Mouse (Mus musculus) liver, embryonic 15.5 days (tissue): ENCODE measurements around the gene Clgn. TPM values are rescaled to one million over a fixed set of nuclear protein-coding genes. Genes with fewer than 3 reads are reported as not detected.

Experiments
- ATAC-seq: fragments of 200-750 bp; cut with Nextera tagmentation; 2 replicates; pipeline ENCODE4 v1.8.0; 2017; ENCODE audit warnings: moderate number of reproducible peaks, mild to moderate bottlenecking, moderate library complexity; ENCODE audit not compliant: insufficient read depth
- H3K27ac ChIP-seq: fragments of 300-500 bp; sonication (generic); replicated peaks from 2 replicates; pipeline ENCODE4 v1.5.1; 2015; ENCODE audit warnings: mild to moderate bottlenecking, inconsistent platforms
- H3K27me3 ChIP-seq: fragments of 300-500 bp; sonication (generic); 2 replicates; pipeline ENCODE4 v1.6.1; 2015; ENCODE audit warnings: mild to moderate bottlenecking, inconsistent platforms
- H3K36me3 ChIP-seq: fragments of 300-500 bp; sonication (generic); replicated peaks from 2 replicates; pipeline ENCODE4 v1.6.1; 2015; ENCODE audit warnings: moderate library complexity, mild to moderate bottlenecking, inconsistent platforms
- H3K4me1 ChIP-seq: fragments of 300-500 bp; sonication (generic); replicated peaks from 2 replicates; pipeline ENCODE4 v1.6.1; 2015; ENCODE audit warnings: inconsistent platforms
- H3K4me2 ChIP-seq: fragments of 300-500 bp; sonication (generic); 2 replicates; pipeline ENCODE4 v1.6.1; 2015; ENCODE audit warnings: moderate library complexity, mild to moderate bottlenecking, inconsistent platforms
- H3K4me3 ChIP-seq: fragments of 300-500 bp; sonication (generic); replicated peaks from 2 replicates; pipeline ENCODE4 v1.5.1; 2015; ENCODE audit warnings: mild to moderate bottlenecking, inconsistent platforms
- H3K9ac ChIP-seq: fragments of 300-500 bp; sonication (generic); 2 replicates; pipeline ENCODE4 v1.6.1; 2015; ENCODE audit warnings: moderate library complexity, mild to moderate bottlenecking, inconsistent platforms
- H3K9me3 ChIP-seq: fragments of 300-500 bp; sonication (generic); replicated peaks from 2 replicates; pipeline ENCODE4 v1.6.1; 2016; ENCODE audit warnings: inconsistent platforms
- WGBS: fragments of 180-500 bp; shearing (Covaris S2); methylation state at CpG from one replicate; pipeline ENCODE4 v1.1.7; 2015; ENCODE audit warnings: mixed read lengths; ENCODE audit not compliant: insufficient replicate concordance; 5-methylcytosine and 5-hydroxymethylcytosine counted together
- polyA plus RNA-seq: library from polyadenylated mRNA; unstranded; fragments of >200 nt; fragmentation: Nextera tagmentation; extraction: Ambion mirVana; gene quantifications from 2 replicates; pipeline ENCODE4 v1.2.1, GENCODE M21; 2015

Gene Clgn
- polyA plus RNA-seq = 0.22 and 0.28 TPM in 2 replicates

DNA sequence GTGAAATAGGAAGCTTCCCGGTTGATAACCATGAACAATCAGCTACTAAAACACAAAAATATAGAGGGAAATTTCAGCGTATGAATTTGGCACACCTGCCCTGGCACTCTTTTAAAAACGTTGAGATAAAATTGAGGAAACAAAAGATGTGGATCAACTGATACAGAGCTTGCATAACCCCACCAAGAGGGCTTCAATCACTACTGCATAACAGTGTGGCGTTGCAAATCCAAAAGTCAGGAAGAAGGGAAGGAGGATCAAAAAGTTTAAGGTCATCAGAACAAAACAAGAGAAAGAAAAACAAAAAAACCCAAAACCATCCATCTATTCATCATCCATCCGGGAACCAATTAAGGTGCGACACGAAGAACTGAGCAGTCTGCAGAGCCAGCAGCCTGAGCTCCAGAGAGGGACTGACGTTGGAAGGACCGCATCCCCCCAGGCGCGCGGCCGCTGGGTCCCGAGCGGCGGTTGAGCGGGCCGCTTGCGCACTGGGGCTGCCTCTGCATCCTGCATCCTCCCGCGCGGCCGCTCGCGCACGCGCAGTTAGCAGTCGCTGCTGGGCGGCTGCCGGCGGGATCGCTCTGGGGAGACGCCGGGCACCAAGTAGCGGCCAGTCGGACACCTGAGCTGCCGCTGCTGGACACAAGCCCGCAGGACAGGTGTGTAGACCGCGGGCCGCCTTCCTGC is at the start of gene Clgn:
TSS of gene Clgn (plus strand) at position 552 of the 690 bp plus-strand sequence.
- Histone ChIP-seq H3K36me3 (no peaks in the 10 kb centered on the region), H3K9me3 (no peaks in the 10 kb centered on the region), H3K4me3 (peak within 1 kb of the TSS; percentile 50), H3K4me2 (peak within 1 kb of the TSS; percentile 73), H3K27ac (no peak within 1 kb of the TSS), H3K9ac (no peak within 1 kb of the TSS), H3K4me1 (peaks cover 13% of the 10 kb centered on the region), H3K27me3 (peaks cover 69% of the 10 kb centered on the region)
- WGBS = 3% methylated on average over 41 of the region's 41 CpGs
- 0 out of 2 replicates have a peak, but pooled peaks have one; percentile 25 for ATAC-seq

DNA sequence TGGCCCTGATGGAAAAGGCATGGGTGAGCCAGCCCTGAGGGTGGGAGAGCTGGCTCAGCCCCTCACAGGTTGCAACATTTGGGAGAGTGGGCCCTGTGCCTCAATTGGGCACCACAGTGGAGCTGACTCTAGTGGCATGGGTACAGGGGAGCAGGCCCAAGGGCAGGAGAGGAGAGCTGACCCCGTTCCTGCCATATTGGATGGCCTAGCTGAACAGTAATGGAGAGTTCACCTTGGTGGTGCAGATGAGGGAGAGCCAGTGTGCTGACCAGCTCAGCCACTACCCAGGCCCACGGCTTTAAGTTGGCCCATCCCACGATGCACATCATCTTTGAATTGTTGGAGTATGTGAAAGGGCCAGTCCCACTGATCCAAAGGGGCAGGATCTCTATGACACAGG is 47.6 kb upstream of the Clgn start:
- ATAC-seq = no peak
- Histone ChIP-seq H3K9me3 (no peaks in the 10 kb centered on the region), H3K4me1 (no peaks in the 10 kb centered on the region), H3K36me3 (no peaks in the 10 kb centered on the region), H3K4me2 (no peak overlapping the region), H3K4me3 (no peak overlapping the region), H3K27ac (no peak overlapping the region), H3K9ac (no peak overlapping the region), H3K27me3 (no peaks in the 10 kb centered on the region)
- 64% methylated on average over 3 of the region's 3 CpGs for WGBS

DNA sequence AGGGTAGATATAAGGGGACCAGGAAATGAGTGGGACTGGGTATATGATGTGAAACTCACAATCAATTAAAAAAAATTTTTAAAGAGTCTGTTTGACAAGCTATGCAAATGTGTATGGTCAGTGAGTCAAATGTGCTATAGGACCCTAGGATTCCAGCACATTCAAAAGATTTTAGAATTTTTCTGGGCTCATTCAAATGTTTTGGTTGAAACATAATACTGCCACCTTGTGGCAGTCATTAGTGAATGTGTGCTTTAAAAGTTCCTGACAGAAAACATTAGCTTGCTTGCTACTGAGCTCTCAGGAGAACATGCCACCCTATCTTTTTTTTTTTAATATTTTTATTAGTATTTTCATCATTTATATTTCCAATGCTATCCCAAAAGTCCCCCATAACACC is 47.0 kb upstream of the Clgn start:
- H3K36me3 ChIP-seq = no peaks in the 10 kb centered on the region
- H3K4me3 ChIP-seq = no peak overlapping the region
- no peak overlapping the region for H3K9ac ChIP-seq
- no peaks in the 10 kb centered on the region for H3K4me1 ChIP-seq
- H3K4me2 ChIP-seq = no peak overlapping the region
- ATAC-seq = no peak
- no peaks in the 10 kb centered on the region for H3K9me3 ChIP-seq
- no peaks in the 10 kb centered on the region for H3K27me3 ChIP-seq
- no peak overlapping the region for H3K27ac ChIP-seq

DNA sequence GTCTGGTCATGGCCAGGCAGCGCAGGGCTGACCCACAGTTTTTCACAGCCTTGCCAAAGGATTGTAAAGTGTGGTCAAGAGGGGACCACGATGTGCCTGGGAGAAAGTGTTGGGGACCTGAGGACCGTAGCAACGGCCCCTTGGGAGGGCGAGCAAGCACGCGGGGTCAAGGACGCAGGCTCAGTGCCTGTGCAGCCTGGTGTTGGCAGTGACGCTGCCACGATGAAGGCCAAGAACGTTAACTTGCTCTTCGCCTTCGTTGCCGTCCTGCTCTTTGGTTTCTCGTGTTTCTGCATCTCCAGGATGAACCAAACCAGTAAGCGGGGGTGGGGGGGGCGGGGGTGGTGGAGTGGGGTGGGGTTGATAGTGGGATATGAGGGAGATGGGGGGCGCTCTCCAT is 41.4 kb upstream of the Clgn start, which contains the start of gene Mgat4d:
TSS of gene Mgat4d (plus strand) at position 209 of the 400 bp plus-strand sequence.
- no peak within 1 kb of the TSS for H3K4me3 ChIP-seq
- H3K9ac ChIP-seq = no peak within 1 kb of the TSS
- H3K27me3 ChIP-seq = no peaks in the 10 kb centered on the region
- H3K9me3 ChIP-seq = no peaks in the 10 kb centered on the region
- no peaks in the 10 kb centered on the region for H3K4me1 ChIP-seq
- no peak within 1 kb of the TSS for H3K4me2 ChIP-seq
- no peak for ATAC-seq
- no peaks in the 10 kb centered on the region for H3K36me3 ChIP-seq
- H3K27ac ChIP-seq = no peak within 1 kb of the TSS
- 64% methylated on average over 18 of the region's 18 CpGs for WGBS

DNA sequence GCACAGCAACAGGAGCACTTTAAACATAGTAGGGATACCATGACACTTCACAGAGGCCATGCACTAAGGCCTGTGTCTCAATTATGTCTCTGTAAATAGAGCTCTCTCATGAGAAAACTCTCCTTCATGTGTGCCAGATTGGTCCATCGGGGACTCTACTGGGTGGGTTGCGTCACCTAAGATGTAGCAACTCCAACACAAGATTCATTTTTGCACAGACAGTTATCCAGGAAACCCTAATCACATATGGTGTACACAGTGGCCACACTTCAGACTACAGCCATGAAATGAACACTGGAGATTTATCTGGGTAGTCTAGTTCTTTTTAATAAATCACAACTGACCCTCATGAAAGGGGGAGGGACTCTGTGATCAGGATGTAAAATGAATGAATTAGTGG is 38.4 kb upstream of the Clgn start:
- H3K9me3 ChIP-seq = no peaks in the 10 kb centered on the region
- no peaks in the 10 kb centered on the region for H3K4me1 ChIP-seq
- no peaks in the 10 kb centered on the region for H3K27me3 ChIP-seq
- no peak overlapping the region for H3K4me2 ChIP-seq
- H3K9ac ChIP-seq = no peak overlapping the region
- no peak overlapping the region for H3K4me3 ChIP-seq
- no peaks in the 10 kb centered on the region for H3K36me3 ChIP-seq
- H3K27ac ChIP-seq = no peak overlapping the region
- WGBS = 81% methylated on average over 2 of the region's 2 CpGs
- no peak for ATAC-seq

DNA sequence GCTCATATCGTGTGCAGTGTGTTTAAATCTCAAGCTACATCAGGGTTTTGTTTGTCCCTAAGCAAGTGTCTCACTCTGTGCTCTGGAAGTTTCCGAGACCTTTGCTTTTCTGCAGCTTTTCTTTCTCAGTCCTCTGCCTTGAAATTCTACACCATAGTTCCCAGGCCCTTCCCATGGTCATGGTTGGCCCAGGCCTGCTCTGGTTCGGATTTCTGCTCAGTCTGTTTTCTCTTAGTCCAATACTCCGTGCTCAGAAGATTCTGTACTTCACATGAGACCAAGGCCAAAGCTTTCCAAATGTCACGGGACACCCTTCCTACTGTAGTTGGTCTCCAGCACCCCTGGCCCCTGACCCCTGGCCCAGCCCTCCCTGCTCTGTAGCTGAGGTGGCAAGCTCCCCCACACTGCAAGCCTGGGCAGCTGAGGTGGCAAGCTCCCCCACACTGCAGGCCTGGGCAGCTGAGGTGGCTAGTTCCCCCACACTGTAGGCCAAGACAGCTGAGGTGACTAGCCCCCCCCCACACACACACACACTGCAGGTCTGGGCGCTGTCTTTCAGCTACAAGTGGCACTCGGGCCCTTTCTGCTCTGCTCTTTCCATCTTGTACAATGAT is 26.4 kb upstream of the Clgn start:
- no peak overlapping the region for H3K9ac ChIP-seq
- H3K27ac ChIP-seq = no peak overlapping the region
- 61% methylated on average over 7 of the region's 7 CpGs for WGBS
- no peaks in the 10 kb centered on the region for H3K4me1 ChIP-seq
- no peak overlapping the region for H3K4me2 ChIP-seq
- H3K4me3 ChIP-seq = no peak overlapping the region
- H3K9me3 ChIP-seq = no peaks in the 10 kb centered on the region
- no peaks in the 10 kb centered on the region for H3K36me3 ChIP-seq
- ATAC-seq = no peak
- H3K27me3 ChIP-seq = no peaks in the 10 kb centered on the region

DNA sequence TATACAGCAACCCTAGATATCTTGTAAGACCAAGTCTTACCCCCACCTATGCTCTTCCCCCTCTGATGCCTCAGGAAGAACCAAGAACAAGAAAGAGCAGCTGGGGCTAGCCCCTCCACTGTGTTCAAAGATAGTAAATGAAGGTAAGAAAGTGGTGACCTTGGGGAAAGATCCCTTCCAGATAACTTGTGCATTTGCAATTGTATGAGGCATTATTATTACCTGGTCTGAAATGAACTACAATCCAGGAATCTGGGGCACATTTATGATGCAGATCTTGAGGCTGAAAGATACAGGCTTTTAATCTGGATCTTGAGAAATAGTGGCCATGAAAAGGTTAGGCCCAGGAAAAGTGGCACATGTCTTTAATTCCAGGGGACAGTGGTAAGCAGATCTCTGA is 12.4 kb upstream of the Clgn start:
- H3K4me1 ChIP-seq = 0 out of 2 replicates have a peak, but pooled peaks cover 3% of the 10 kb centered on the region

DNA sequence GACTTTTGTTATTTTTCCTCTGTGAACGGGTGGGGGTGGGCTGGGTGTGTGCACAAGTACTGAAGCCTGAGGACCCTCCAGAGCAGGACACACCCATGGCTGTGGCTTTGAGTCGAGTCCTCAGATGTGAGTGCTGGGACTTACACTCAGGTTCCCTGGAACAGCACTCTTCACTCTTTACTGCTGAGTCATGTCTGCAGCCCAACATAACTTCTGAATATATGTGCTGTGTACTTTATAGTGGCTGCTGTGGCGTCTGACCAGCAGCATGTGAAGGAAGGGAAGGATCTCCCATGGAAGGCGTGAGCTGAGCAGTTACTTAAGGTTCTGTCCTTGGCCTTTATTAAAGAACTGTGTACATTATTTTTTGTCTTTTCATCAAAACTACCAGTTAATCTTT is 9.5 kb upstream of the Clgn start:
- no peaks in the 10 kb centered on the region for H3K9me3 ChIP-seq
- no peak overlapping the region for H3K27ac ChIP-seq
- H3K27me3 ChIP-seq = peaks cover 11% of the 10 kb centered on the region; the same call in 1 of the 2 replicates
- no peaks in the 10 kb centered on the region for H3K36me3 ChIP-seq
- H3K9ac ChIP-seq = no peak overlapping the region
- 0 out of 2 replicates have a peak, but pooled peaks cover 3% of the 10 kb centered on the region for H3K4me1 ChIP-seq
- H3K4me3 ChIP-seq = no peak overlapping the region
- ATAC-seq = no peak
- H3K4me2 ChIP-seq = no peak overlapping the region
- WGBS = 34% methylated on average over 4 of the region's 4 CpGs

More for the DNA sequence above, 12.4 kb upstream of the Clgn start:
- no peaks in the 10 kb centered on the region for H3K9me3 ChIP-seq
- ATAC-seq = no peak
- no peak overlapping the region for H3K4me2 ChIP-seq
- H3K9ac ChIP-seq = no peak overlapping the region
- no peak overlapping the region for H3K4me3 ChIP-seq
- no peak overlapping the region for H3K27ac ChIP-seq
- H3K27me3 ChIP-seq = no peaks in the 10 kb centered on the region
- H3K36me3 ChIP-seq = no peaks in the 10 kb centered on the region

DNA sequence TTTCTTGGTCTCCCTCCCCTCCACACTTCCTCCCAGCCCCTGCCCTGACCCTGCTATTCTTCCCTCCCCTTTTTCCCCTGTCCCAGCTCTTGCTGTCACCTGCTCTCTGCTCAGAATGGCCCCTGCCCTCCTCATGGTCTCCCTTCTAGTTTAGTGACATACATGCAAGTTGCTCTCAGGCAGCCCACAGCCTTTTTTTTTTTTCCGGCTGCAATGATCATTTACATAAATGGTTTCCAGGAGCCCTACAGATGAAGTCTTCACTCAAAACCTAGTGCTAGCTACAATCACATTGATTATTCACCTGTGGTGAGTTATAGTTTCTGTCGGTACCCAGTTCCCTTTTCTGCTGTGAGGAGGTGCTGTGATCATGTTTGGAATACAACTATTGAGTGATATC is 8.7 kb upstream of the Clgn start:
- H3K9me3 ChIP-seq = no peaks in the 10 kb centered on the region
- H3K27ac ChIP-seq = no peak overlapping the region

DNA sequence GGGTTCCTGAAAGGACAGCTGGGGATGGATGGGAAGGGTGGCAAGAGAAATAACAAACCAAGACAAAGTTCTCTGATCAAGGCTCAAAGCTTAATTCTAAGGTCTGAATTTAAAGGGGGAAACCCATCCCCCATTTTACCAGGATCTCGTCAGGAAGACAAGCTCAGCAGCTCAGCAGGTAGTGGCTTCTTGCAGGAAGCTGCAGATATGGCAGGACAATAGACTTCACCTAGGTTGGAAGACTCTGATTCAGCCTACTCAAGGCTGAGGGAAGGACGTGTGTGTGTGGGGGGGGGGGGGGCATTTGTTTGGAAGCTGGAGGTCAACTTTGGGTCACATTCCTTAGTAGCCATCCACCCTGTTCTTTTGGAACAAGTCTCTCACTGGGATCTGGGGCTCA is 6.8 kb upstream of the Clgn start:
- H3K9ac ChIP-seq = no peak overlapping the region
- H3K4me3 ChIP-seq = no peak overlapping the region
- peaks cover 29% of the 10 kb centered on the region for H3K27me3 ChIP-seq
- 0 out of 2 replicates have a peak, but pooled peaks cover 3% of the 10 kb centered on the region for H3K4me1 ChIP-seq
- H3K36me3 ChIP-seq = no peaks in the 10 kb centered on the region
- no peak overlapping the region for H3K27ac ChIP-seq
- no peak overlapping the region for H3K4me2 ChIP-seq
- H3K9me3 ChIP-seq = no peaks in the 10 kb centered on the region
- 16% methylated on average over 2 of the region's 2 CpGs for WGBS
- no peak for ATAC-seq

More for the DNA sequence above, 8.7 kb upstream of the Clgn start:
- 0 out of 2 replicates have a peak, but pooled peaks cover 3% of the 10 kb centered on the region for H3K4me1 ChIP-seq
- H3K4me3 ChIP-seq = no peak overlapping the region
- no peaks in the 10 kb centered on the region for H3K36me3 ChIP-seq
- H3K4me2 ChIP-seq = no peak overlapping the region
- WGBS = 67% methylated on average over 2 of the region's 2 CpGs
- no peak for ATAC-seq
- H3K27me3 ChIP-seq = peaks cover 12% of the 10 kb centered on the region; the same call in 1 of the 2 replicates
- no peak overlapping the region for H3K9ac ChIP-seq

DNA sequence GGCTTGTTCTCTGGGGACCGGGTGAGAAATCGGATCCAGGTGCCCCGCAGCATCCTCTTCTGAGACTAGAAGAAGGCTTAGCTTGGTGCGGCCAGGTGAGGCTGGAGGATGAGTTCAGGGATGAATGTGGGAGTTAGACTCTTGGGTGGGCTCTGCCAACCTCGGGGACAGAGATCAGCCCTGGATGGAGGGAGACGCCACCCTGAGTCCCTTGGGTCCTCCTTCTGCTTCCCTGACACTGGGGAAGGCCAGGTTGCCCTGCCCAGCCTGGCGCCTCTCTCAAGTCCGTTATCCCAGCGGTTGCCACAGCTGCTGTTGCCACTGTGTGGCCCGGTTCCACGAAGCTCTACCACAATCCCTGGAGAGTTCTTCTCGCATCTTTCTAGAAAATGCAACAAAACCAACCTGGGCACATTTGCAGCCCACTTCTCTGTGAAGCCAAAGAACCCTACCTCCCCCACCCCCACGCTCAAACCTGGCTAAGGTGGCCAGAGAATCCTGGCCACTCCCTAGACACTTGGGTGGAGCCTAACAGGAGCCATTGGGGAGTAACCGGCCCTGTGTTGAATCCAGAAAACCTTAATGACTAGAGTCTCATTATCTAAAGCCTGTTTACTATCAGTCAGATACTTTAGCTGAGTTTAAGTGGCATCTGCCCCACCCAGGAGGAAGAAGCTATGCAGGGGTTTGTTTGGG is 487 bp downstream of the Clgn start:
- H3K27me3 ChIP-seq = peaks cover 64% of the 10 kb centered on the region
- no peaks in the 10 kb centered on the region for H3K36me3 ChIP-seq
- H3K4me3 ChIP-seq = peak overlapping the region; percentile 50
- no peak for ATAC-seq
- peak overlapping the region; percentile 73 for H3K4me2 ChIP-seq
- 11% methylated on average over 14 of the region's 14 CpGs for WGBS
- no peak overlapping the region for H3K9ac ChIP-seq
- H3K9me3 ChIP-seq = no peaks in the 10 kb centered on the region
- H3K4me1 ChIP-seq = peaks cover 13% of the 10 kb centered on the region
- no peak overlapping the region for H3K27ac ChIP-seq
